Mouse (Mus musculus) embryonic stem cell, embryonic (primary cell): ENCODE results near the gene Scarf2.

Experiments used
- CTCF ChIA-PET, 4 experiments: fragments of 300-600 bp in 2 of 4; fragments of 350-600 bp in 2 of 4; sonication (Branson Sonifier 250); formaldehyde crosslinking; loops; one replicate each; lab custom pipeline; 2022; ENCODE audit warnings: inconsistent platforms in 2 of 4; lab: Charles Lee
- POLR2A ChIA-PET, 4 experiments: fragments of 300-600 bp in 2 of 4; fragments of 350-600 bp in 2 of 4; sonication (Branson Sonifier 250); formaldehyde crosslinking; loops; one replicate each; lab custom pipeline; 2022; ENCODE audit warnings: antibody characterized with exemption in 4 of 4, inconsistent platforms in 1 of 4; lab: Charles Lee

The Scarf2 gene

DNA sequence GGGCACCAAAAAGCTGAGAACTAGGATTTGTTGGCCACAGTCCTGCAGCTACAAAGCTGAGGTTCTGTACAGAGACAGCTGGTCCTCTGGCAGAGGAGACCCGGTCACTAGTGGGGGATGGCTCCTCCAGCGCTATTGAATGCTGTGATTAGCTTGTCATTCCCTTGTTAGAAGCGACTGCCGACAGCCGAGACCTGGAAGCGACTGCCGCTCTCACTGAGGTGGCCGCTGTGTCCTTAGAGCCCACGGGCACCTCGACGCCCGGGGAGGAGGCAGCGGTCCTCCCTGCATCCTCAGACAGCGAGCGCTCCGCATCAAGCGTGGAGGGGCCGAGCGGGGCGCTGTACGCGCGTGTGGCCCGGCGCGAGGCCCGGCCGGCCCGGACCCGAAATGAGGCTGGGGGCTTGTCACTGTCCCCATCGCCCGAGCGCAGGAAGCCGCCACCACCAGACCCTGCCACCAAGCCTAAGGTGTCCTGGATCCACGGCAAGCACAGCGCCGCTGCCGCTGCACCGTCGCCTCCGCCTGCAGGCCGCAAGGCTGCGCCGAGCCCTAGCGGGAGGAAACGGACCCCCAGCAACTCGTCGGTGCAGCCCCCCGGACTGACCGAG is 9.6 kb downstream of the Scarf2 start:
- ChIA-PET POLR2A (interaction anchor here in 3 of 4 experiments (0.6 to 4.0 kb wide), 17 partner anchors 9 to 298 kb away, joined by 3 to 33 read pairs (median 5); partner anchors contain the start of genes Klhl22 (in 2 of the 3), Scarf2 (in 2 of the 3) and Lztr1 (in 1 of the 3)), CTCF (interaction anchor here in 3 of 4 experiments (0.5 to 3.2 kb wide), 10 partner anchors 9 to 249 kb away, joined by 3 to 12 read pairs (median 3); partner anchors contain the start of gene Dgcr6 (in 1 of the 3))

DNA sequence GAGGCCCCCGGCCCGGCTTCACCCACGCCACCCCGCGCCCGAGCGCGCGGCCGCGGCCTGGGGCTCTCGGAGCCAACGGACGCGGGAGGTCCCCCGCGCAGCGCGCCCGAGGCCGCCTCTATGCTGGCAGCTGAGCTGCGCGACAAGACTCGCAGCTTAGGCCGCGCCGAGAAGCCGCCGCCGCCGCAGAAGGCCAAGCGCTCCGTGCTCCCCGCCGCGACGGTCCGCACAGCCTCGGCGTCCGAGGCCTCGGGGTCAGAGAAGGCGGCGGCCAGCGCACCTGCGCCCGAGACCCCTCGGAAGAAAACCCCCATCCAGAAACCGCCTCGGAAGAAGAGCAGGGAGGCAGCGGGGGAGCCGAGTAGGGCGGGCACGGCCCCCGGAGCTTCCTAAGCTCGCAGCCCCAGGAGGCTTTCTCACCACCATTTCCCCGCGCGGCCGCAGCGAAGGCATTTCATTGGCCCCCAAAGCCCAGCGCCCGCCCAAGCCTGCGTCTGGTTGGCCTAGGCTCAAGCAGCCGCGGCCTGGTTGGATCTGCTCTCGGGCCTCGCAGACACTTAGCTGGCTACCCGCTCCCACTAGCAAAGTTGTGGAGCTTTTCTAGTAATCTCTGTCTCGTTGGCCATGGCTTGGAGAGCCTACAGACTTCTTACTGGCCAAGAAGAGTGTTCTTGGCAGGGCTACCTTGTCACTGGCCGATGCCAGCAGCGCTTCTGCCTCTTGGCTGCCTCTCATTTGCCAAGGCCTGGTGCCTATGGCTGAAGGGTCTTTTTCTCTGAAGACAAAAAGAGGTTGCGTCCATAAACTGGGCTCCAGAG is 10.3 kb downstream of the Scarf2 start:
- CTCF ChIA-PET: interaction anchor here in 3 of 4 experiments (0.5 to 3.2 kb wide), 17 partner anchors 8 to 249 kb away, joined by 3 to 12 read pairs (median 3); no protein-coding TSS in a partner anchor
- POLR2A ChIA-PET: interaction anchor here in 3 of 4 experiments (0.6 to 4.0 kb wide), 37 partner anchors 9 to 299 kb away, joined by 3 to 33 read pairs (median 4); partner anchors contain the start of genes Klhl22 (in 2 of the 3), Scarf2 (in 2 of the 3), Dgcr6 (in 1 of the 3) and Gm20518 (in 1 of the 3)

- POLR2A ChIA-PET: interaction anchor here in 1 of 4 experiments (0.7 to 3.9 kb wide), 2 partner anchors 12 to 119 kb away, joined by 3 to 33 read pairs; partner anchors contain the start of genes Scarf2 and Slc25a1
- CTCF ChIA-PET: interaction anchor here (0.6 to 3.2 kb wide), 5 partner anchors 22 to 748 kb away, joined by 3 to 12 read pairs (median 3); no protein-coding TSS in a partner anchor
Observed at GRCm38 (mm10) chr16:17809125-17809524, 12.0 kb downstream of the Scarf2 start.

GRCm38 (mm10) chr16:17809711-17810110 is 12.6 kb downstream of the Scarf2 start:
- ChIA-PET CTCF (interaction anchor here in 2 of 4 experiments (0.6 to 3.2 kb wide), 4 partner anchors 21 to 409 kb away, joined by 3 to 12 read pairs (median 3); no protein-coding TSS in a partner anchor), POLR2A (interaction anchor here in 1 of 4 experiments (0.7 kb wide), 1 partner anchor 119 kb away, joined by 3 read pairs; the partner anchor contains the start of gene Slc25a1)

- POLR2A ChIA-PET: interaction anchor here in 3 of 4 experiments (0.7 to 1.4 kb wide), 5 partner anchors 14 to 116 kb away, joined by 3 to 7 read pairs (median 3); partner anchors contain the start of gene Slc25a1 (in 1 of the 3)
- CTCF ChIA-PET: interaction anchor here (0.6 to 4.7 kb wide), 24 partner anchors 7 to 254 kb away, joined by 3 to 20 read pairs (median 4); partner anchors contain the start of genes Klhl22 (in 2 of the 4), Med15 (in 2 of the 4), Scarf2 (in 1 of the 4) and Slc25a1 (in 1 of the 4)
Observed at GRCm38 (mm10) chr16:17812120-17812519, 15.0 kb downstream of the Scarf2 start.

DNA sequence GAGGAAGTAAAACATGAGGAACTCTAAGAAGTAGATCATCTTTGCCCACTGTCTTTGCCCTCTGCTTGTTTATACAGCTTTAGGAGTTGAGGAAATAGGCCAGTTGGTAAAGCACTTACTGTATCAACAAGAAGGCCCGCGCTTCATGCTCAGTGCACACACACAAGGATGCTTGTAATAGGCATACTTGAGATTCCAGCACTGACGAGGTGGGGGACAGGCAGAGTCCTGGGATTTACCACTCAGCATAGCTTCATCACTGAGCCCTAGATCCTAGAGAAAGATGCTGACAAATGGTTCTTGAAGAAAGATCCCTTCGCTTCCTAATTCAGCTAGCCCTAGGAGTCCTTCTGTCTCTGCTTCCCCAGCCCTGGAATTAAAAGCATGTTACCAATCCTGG is 16.1 kb downstream of the Scarf2 start:
- ChIA-PET CTCF (interaction anchor here (0.6 to 4.7 kb wide), 13 partner anchors 9 to 1104 kb away, joined by 3 to 31 read pairs (median 5); partner anchors contain the start of gene Med15 (in 1 of the 4)), POLR2A (interaction anchor here in 2 of 4 experiments (0.7 to 1.4 kb wide), 2 partner anchors 115 to 623 kb away, joined by 3 to 5 read pairs; partner anchors contain the start of gene Slc25a1 (in 1 of the 2))

DNA sequence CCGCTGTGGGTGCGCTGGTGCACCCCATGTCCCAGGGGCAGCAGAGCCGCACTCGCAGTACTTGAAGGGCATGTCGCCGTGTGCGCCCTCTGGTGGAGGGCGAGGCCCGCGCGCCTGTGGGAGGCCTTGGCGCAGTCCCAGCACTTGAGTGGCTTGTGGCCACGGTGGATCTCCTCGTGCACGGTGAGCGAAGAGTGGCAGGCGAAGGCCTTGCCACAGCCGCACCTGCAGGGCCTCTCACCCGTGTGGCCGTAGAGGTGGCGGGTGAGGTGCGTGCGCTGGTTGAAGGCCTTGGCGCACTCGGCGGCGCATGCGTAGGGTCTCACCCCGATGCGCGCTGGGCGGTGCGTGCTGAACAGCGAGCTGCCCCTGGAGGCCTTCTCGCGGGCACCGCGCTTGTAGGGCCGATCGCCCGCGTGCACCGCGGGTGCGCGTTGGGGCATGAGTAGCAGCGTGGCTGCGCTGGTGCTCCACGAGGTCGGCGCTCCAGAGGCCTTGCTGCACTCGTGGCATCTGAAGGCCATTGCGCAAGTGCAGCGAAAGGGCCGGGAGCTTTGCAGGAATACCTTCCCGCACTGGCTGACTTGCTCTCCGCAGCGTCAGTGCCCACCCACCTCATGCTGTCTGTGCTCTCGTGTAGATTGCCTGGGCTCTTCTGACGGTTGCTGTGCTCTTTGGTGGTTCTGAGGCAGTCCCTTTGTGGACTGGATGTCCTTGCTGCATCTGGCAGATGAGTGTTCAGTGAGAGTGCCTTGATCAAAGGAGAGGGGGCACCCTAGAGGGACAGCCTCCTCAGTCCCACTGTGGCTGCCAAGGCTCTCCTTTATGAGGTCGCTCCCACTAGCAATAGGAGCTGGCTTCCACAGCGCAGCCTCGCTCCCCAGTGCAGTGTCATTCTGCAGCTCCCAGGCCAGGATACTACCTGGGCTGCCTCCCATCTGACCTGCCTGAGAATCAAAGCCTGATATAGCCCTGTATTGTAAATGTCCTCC is 18.6 kb downstream of the Scarf2 start:
- CTCF ChIA-PET: interaction anchor here (0.8 to 4.7 kb wide), 25 partner anchors 8 to 258 kb away, joined by 3 to 31 read pairs (median 4); partner anchors contain the start of genes Klhl22 (in 2 of the 4), Med15 (in 1 of the 4) and Scarf2 (in 1 of the 4)
- POLR2A ChIA-PET: interaction anchor here (0.6 to 3.7 kb wide), 24 partner anchors 9 to 574 kb away, joined by 3 to 20 read pairs (median 4); partner anchors contain the start of genes Gm20518 (in 1 of the 4), Scarf2 (in 1 of the 4) and Slc25a1 (in 1 of the 4)

GRCm38 (mm10) chr16:17816528-17816927 is 19.4 kb downstream of the Scarf2 start:
- ChIA-PET CTCF (interaction anchor here (0.8 to 4.7 kb wide), 14 partner anchors 9 to 259 kb away, joined by 3 to 31 read pairs (median 4); partner anchors contain the start of gene Klhl22 (in 1 of the 4)), POLR2A (interaction anchor here (0.8 to 3.7 kb wide), 17 partner anchors 9 to 105 kb away, joined by 3 to 20 read pairs (median 4); partner anchors contain the start of gene Gm20518 (in 2 of the 4))

DNA sequence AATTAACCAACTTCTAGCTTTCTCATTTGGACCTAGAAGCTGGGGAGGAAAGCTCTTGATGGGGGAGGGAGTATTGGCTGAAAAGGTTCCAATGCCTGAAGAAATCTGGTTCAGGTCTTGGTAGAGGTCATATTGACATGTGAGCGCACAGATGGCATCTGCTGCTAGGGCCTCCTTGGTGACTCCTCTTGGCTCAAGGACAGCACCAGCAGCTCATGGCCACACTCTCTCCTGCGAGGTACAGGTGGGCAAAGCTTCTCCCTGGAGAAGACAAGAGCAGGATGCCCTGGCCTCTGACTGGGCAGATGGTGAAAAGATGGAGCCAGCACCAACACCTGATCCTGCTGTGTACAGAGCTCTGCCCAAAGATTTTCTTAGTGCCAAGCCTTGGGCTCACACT is 29.4 kb downstream of the Scarf2 start:
- POLR2A ChIA-PET: interaction anchor here in 3 of 4 experiments (0.7 to 1.4 kb wide), 6 partner anchors 10 to 296 kb away, joined by 3 to 6 read pairs (median 3); partner anchors contain the start of gene Thap7 (in 1 of the 3)
- CTCF ChIA-PET: interaction anchor here in 3 of 4 experiments (0.9 to 1.4 kb wide), 3 partner anchors 10 to 23 kb away, joined by 3 to 4 read pairs (median 3); no protein-coding TSS in a partner anchor

DNA sequence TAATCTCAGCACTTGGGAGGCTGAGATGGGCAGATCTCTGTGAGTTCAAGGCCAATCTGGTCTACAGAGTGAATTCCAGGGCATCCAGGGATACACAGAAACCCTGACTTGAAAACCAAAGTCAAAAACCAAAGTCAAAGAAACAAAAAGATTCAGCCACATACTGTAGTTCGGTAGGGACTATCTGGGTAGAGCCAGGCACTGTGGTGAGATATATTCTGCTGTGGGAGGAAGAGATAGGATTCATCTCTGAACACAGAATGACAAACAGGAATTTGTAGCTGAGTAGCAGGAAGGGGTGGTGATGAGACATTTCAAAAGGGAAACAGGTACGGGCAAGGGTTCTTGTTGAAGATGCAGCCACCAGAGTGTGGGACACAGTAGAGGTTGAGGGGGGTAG is 31.1 kb downstream of the Scarf2 start:
- CTCF ChIA-PET: interaction anchor here in 1 of 4 experiments (0.6 to 5.0 kb wide), 4 partner anchors 13 to 382 kb away, joined by 3 to 31 read pairs (median 10); no protein-coding TSS in a partner anchor
- POLR2A ChIA-PET: interaction anchor here in 3 of 4 experiments (0.5 to 3.0 kb wide), 9 partner anchors 13 to 720 kb away, joined by 3 to 20 read pairs (median 5); partner anchors contain the start of gene Gm20518 (in 1 of the 3)

DNA sequence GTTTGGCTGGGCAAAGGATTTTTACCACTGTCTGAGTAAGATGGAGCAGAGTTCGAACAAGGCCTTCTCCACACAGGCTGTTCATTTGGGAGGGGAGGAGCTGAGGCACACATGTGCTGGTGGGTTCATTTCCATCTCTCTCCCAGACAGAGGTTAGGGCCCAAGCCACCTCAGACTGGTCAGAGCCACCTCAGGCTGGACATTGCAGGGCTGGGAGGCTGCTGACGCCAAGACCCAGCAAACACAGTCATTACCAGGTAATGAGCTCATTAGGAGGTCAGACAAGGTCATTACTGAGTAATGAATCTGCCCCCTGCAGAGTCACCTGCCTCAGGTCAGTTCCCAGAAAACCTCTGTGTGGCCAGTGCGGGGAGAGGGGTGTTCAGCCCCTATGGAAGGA is 31.8 kb downstream of the Scarf2 start:
- CTCF ChIA-PET: interaction anchor here in 2 of 4 experiments (0.6 to 5.0 kb wide), 7 partner anchors 14 to 108 kb away, joined by 3 to 31 read pairs (median 5); no protein-coding TSS in a partner anchor
- POLR2A ChIA-PET: interaction anchor here in 3 of 4 experiments (0.7 to 3.0 kb wide), 19 partner anchors 13 to 371 kb away, joined by 3 to 20 read pairs (median 4); partner anchors contain the start of genes Gm20518 (in 1 of the 3), Klhl22 (in 1 of the 3) and Scarf2 (in 1 of the 3)

DNA sequence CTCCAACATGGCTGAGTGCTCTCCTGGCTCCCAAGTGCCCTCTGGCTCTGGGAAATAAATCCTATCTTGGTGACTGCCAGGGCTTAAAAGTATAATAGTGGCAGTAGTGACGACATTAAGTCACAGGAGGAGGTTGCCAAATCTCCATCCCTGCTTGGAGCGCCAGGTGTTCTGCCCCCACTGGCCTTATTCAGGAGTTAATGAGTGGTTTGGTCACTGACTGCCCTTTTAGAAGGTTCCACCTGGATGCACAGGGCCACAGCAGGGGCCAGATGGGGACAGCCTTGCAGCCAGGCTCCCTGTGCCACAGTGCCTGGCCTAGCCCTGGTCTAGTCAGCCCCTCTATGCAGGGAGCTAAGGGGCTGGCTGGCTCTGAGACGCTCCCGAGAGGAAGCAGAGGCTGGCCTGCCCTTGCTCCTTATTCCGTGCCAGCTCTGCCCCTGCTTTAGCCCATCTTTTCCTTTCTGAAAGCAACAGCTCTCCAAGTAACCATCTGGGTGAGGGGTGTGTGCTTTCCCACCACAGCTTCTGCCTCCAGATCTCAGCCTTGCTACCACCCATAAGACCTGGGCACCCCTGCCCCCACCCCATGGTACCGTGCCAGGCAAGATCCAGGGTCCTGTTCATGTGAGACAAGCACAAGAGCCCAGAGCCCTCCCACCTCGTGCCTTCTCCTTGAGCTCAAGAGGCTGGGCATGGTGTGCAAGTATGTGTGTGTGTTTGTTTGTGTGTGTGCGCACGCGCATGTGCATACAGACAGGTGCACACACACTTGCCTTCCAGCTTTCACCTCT is 33.5 kb downstream of the Scarf2 start:
- POLR2A ChIA-PET: interaction anchor here in 3 of 4 experiments (0.7 to 3.0 kb wide), 16 partner anchors 15 to 244 kb away, joined by 3 to 20 read pairs (median 4); partner anchors contain the start of genes Ccdc74a (in 1 of the 3), Gm20518 (in 1 of the 3) and Gsc2 (in 1 of the 3)
- CTCF ChIA-PET: interaction anchor here (0.5 to 5.0 kb wide), 13 partner anchors 15 to 372 kb away, joined by 3 to 31 read pairs (median 3); no protein-coding TSS in a partner anchor

- ChIA-PET CTCF (interaction anchor here (1.0 to 5.0 kb wide), 8 partner anchors 16 to 86 kb away, joined by 3 to 31 read pairs (median 6); no protein-coding TSS in a partner anchor), POLR2A (interaction anchor here in 3 of 4 experiments (0.6 to 2.2 kb wide), 10 partner anchors 14 to 392 kb away, joined by 3 to 7 read pairs (median 4); partner anchors contain the start of gene Gm20518 (in 1 of the 3))
Observed at GRCm38 (mm10) chr16:17831781-17832180, 34.7 kb downstream of the Scarf2 start.

GRCm38 (mm10) chr16:17832821-17833220 is 35.7 kb downstream of the Scarf2 start, which contains the start of gene B830017H08Rik:
TSS of gene B830017H08Rik (plus strand) at chr16:17833121.
- ChIA-PET POLR2A (interaction anchor here in 3 of 4 experiments (1.1 to 2.2 kb wide), 4 partner anchors 12 to 390 kb away, joined by 3 to 7 read pairs (median 6); no protein-coding TSS in a partner anchor), CTCF (interaction anchor here in 1 of 4 experiments (1.8 kb wide), 1 partner anchor 16 kb away, joined by 6 read pairs; no protein-coding TSS in a partner anchor)
